Mouse (Mus musculus): Measurements from ENCODE around the gene Hmgb3. TPM values are rescaled to one million over a fixed set of nuclear protein-coding genes. Genes with fewer than 3 reads are reported as not detected.
"Not testable (repeated sequence)": the region's sequence is repeated elsewhere in the genome, so short reads cannot be mapped to it uniquely, and the experiment has no call there.

Gene Hmgb3
- polyA plus RNA-seq (2014; fragmentation: Nextera tagmentation; extraction: Ambion mirVana) = 341 and 358 TPM in 2 replicates

DNA sequence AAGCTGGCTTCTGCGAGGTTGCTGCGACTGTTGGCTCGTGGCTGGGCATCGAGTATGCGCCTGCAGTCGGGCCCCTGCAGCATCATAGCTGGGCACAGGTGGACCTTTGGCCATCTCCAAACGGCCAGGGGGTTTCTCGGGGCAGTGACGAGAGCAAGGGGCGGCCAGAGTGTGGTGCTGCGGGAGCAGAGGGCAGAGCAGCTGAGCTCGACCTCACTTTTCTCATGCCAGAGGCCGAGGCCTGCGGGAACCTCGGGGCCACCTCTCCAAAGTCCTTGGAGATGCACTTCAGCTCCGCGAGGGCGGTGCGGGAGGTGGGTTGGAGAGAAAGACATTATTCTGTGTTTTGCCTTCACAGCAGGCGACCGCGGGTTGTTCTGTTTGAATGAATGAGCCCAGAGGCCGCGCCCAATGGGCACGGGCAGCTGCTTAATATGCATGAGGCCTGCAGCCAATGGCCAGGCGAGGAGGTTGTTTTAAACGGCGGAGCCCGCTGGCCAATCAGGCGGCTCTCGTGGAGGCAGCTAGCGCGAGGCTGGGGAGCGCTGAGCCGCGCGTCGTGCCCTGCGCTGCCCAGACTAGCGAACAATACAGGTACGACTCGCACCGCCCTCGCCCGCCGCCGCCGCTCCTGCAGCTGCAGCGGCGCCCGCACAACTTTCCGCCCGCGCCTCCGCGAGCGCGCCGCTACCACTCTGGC is at the start of gene Hmgb3:
Hmgb3 (plus strand) TSS at position 504 of the 700 bp plus-strand sequence.
- DNase-seq (ENCODE audit: low spot score) (peak; percentile 95), ATAC-seq (peak; percentile 98)
- Histone ChIP-seq H3K36me3 (ENCODE audit: control insufficient read depth, insufficient read depth, low read length) (peaks cover 5% of the 10 kb centered on the region; the same call in 1 of the 2 replicates), H3K27me3 (replicated peaks; ENCODE audit: control insufficient read depth, insufficient read depth, low read length) (no peaks in the 10 kb centered on the region), H3K4me3 (ENCODE audit: low read depth, low read length) (peak within 1 kb of the TSS; percentile 69), H3K27ac (ENCODE audit: low read depth, low read length) (peak within 1 kb of the TSS; percentile 96), H3K9ac (ENCODE audit: low read length) (peak within 1 kb of the TSS; percentile 95), H3K4me1 (ENCODE audit: control insufficient read depth, insufficient read depth, low read length) (no peaks in the 10 kb centered on the region; the same call in 1 of the 2 replicates), H3K4me2 (ENCODE audit: low read length) (peak within 1 kb of the TSS; percentile 59), H3K9me3 (replicated peaks; ENCODE audit: control insufficient read depth, low read length) (no peaks in the 10 kb centered on the region)
- 26% methylated on average over 59 of the region's 59 CpGs for WGBS

DNA sequence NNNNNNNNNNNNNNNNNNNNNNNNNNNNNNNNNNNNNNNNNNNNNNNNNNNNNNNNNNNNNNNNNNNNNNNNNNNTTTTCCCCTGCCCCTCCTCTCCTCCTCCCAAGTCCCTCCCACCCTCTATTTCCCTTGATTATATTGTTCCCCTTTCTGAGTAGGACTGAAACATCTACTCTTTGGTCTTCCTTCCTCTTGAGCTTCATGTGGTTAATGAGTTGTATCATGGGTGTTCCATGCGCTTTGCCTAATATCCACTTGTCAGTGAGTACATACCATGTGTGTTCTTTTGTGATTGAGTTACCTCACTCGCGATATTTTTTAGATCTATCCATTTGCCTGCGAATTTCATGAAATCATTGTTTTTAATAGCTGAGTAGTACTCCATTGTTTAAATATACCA is 49.1 kb upstream of the Hmgb3 start:
- not testable (repeated sequence) for H3K36me3 ChIP-seq (ENCODE audit: control insufficient read depth, insufficient read depth, low read length); H3K4me2 ChIP-seq (ENCODE audit: low read length); H3K9me3 ChIP-seq (replicated peaks; ENCODE audit: control insufficient read depth, low read length); H3K27me3 ChIP-seq (replicated peaks; ENCODE audit: control insufficient read depth, insufficient read depth, low read length); H3K4me3 ChIP-seq (ENCODE audit: low read depth, low read length); H3K27ac ChIP-seq (ENCODE audit: low read depth, low read length); H3K4me1 ChIP-seq (ENCODE audit: control insufficient read depth, insufficient read depth, low read length); DNase-seq (ENCODE audit: low spot score); H3K9ac ChIP-seq (ENCODE audit: low read length); ATAC-seq
- 89% methylated on average over 4 of the region's 4 CpGs for WGBS

DNA sequence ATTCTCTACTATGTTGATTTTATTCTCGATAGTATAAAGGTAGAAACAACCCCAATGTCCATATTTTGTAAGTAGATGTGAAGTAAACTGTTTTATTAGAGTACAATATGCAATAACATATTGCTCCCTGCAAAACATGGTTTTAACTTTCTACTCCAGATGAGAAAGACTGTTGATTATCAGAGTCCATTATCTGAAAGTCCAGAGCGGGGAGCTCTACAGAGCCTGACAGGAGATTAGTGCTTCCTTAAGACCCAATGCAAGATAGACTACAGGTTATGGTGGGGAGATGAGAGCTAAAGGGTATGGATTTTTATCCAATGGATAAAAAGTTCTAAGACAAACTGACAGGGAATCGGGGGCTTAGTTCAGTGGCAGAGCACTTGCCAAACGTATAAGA is 36.5 kb upstream of the Hmgb3 start:
- Histone ChIP-seq H3K4me2 (ENCODE audit: low read length) (no peak overlapping the region), H3K27ac (ENCODE audit: low read depth, low read length) (no peak overlapping the region), H3K4me1 (ENCODE audit: control insufficient read depth, insufficient read depth, low read length) (no peaks in the 10 kb centered on the region), H3K9me3 (replicated peaks; ENCODE audit: control insufficient read depth, low read length) (no peaks in the 10 kb centered on the region), H3K27me3 (replicated peaks; ENCODE audit: control insufficient read depth, insufficient read depth, low read length) (no peaks in the 10 kb centered on the region), H3K4me3 (ENCODE audit: low read depth, low read length) (no peak overlapping the region), H3K36me3 (ENCODE audit: control insufficient read depth, insufficient read depth, low read length) (no peaks in the 10 kb centered on the region), H3K9ac (ENCODE audit: low read length) (no peak overlapping the region)
- 81% methylated on average over 4 of the region's 4 CpGs for WGBS
- DNase-seq (ENCODE audit: low spot score) (no peak), ATAC-seq (no peak)

DNA sequence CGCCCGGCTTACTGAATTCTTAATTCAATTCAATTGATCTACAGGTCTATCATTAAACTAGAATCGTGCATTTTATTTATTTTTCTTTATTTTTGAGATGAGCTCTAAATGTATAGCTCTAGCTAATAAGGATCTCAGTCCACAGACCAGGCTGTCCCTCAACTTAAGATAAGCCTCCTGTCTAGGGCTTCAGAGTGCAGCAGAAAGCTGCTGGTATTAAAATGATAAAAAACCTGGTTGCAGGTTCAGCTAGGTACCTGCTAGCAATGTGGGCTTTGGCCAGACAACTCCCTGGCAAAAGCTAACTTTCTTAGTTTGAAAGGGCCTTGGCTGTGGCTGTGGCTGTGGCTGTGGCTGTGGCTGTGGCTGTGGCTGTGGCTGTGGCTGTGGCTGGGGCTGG is 32.8 kb upstream of the Hmgb3 start:
- H3K9ac ChIP-seq (ENCODE audit: low read length) = no peak overlapping the region
- no peak overlapping the region for H3K4me2 ChIP-seq (ENCODE audit: low read length)
- H3K9me3 ChIP-seq (replicated peaks; ENCODE audit: control insufficient read depth, low read length) = no peaks in the 10 kb centered on the region
- no peak for ATAC-seq
- H3K4me3 ChIP-seq (ENCODE audit: low read depth, low read length) = no peak overlapping the region
- 90% methylated on average over 3 of the region's 3 CpGs for WGBS
- H3K4me1 ChIP-seq (ENCODE audit: control insufficient read depth, insufficient read depth, low read length) = no peaks in the 10 kb centered on the region
- H3K27ac ChIP-seq (ENCODE audit: low read depth, low read length) = no peak overlapping the region
- no peaks in the 10 kb centered on the region for H3K36me3 ChIP-seq (ENCODE audit: control insufficient read depth, insufficient read depth, low read length)
- no peaks in the 10 kb centered on the region for H3K27me3 ChIP-seq (replicated peaks; ENCODE audit: control insufficient read depth, insufficient read depth, low read length)
- DNase-seq (ENCODE audit: low spot score) = no peak

DNA sequence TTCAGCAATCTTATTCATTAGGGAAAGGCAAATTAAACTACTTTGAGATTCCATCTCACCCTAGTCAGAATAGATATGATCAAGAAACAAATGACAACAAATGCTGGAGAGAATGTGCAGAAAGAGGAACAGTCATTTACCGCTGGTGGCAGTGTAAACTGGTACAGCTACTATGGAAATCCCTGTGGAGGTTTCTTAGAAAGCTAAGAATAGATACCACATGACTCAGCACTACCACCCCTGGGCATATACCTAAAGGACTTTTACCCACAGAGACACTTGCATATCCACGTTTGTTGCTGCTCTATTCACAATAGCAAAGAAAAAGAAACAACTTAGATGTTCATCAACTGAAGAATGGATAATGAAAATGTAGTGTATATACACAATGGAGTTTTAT is 31.4 kb upstream of the Hmgb3 start:
- no peak for DNase-seq (ENCODE audit: low spot score)
- Histone ChIP-seq H3K4me1 (ENCODE audit: control insufficient read depth, insufficient read depth, low read length) (no peaks in the 10 kb centered on the region), H3K4me3 (ENCODE audit: low read depth, low read length) (no peak overlapping the region), H3K4me2 (ENCODE audit: low read length) (no peak overlapping the region), H3K27ac (ENCODE audit: low read depth, low read length) (no peak overlapping the region), H3K36me3 (ENCODE audit: control insufficient read depth, insufficient read depth, low read length) (no peaks in the 10 kb centered on the region), H3K9ac (ENCODE audit: low read length) (no peak overlapping the region), H3K9me3 (replicated peaks; ENCODE audit: control insufficient read depth, low read length) (no peaks in the 10 kb centered on the region), H3K27me3 (replicated peaks; ENCODE audit: control insufficient read depth, insufficient read depth, low read length) (no peaks in the 10 kb centered on the region)
- 68% methylated on average over 2 of the region's 2 CpGs for WGBS
- no peak for ATAC-seq

DNA sequence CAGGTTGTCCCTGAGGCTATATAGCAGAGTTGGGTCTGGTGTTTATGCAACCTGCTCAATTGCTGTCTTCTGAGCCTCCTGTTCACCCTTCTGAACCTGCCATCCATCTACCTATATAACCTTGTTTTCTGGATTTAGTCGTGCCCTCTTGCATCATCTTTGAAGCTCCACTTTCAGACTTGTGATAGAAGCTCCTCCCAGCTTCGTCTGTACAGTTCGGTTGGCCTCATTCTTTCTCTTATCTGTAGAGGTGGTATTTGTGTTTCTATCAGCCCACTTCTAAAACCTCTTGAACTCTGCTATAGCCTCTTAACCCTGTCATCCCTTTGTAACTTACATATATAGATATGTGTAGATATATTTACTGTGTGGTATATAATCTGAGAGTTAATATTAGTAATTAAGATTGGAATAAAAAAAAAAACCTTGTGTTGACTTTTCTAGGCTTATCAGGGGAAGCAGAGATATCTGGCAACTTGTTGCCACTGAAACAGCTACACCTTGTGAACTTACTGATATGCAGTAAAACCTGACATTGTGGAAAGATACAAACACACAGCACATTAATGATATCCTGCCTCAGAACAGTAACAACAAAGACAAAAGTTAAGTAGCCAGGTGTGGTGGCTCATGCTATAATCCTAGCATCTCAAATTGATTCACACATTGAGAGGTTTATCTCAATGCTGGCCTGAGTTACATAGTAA is 30.0 kb upstream of the Hmgb3 start:
- no peak for DNase-seq (ENCODE audit: low spot score)
- Histone ChIP-seq H3K4me1 (ENCODE audit: control insufficient read depth, insufficient read depth, low read length) (no peaks in the 10 kb centered on the region), H3K27ac (ENCODE audit: low read depth, low read length) (no peak overlapping the region), H3K27me3 (replicated peaks; ENCODE audit: control insufficient read depth, insufficient read depth, low read length) (no peaks in the 10 kb centered on the region), H3K4me2 (ENCODE audit: low read length) (no peak overlapping the region), H3K36me3 (ENCODE audit: control insufficient read depth, insufficient read depth, low read length) (no peaks in the 10 kb centered on the region), H3K9me3 (replicated peaks; ENCODE audit: control insufficient read depth, low read length) (no peaks in the 10 kb centered on the region), H3K4me3 (ENCODE audit: low read depth, low read length) (no peak overlapping the region), H3K9ac (ENCODE audit: low read length) (no peak overlapping the region)
- ATAC-seq = no peak
- WGBS = 78% methylated on average over 3 of the region's 3 CpGs

DNA sequence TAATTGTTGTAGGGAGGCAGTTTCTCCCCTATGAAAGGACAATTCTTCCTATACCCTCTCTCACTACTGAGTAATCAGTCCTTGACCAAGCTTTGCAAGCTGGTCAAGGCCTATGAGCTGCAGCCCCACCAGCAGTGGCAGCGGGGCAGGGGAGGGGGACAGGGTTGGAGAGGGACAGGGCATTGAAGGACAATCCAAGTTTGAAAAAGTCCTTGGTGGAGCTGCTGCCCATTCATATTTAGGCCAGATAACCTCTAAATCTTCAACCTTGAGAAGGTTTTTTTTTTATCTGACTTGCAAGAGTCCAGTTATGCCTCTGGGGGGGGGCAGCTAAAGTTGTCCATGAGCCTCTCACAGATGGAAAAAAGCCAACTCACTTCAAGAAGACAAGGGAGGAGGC is 28.3 kb upstream of the Hmgb3 start:
- 64% methylated on average over 1 of the region's 1 CpGs for WGBS

DNA sequence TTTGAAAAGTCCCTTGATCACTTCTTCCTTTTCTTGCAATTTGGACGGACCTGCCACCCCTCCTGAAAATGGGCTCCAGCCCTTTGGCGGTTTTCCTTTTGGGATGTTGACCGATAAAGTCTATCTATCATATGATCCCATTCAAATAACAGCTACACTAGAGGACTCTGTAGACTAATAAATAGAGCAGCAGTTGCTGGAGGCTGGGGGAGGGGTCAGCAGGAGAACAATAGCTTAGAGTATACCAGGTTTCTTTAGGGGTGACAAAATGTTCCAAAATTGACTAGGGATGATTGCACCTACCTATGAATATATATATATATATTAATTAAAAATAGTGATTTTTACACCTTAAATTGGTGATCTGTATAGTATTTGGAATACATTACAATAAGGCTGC is 27.6 kb upstream of the Hmgb3 start:
- no peak overlapping the region for H3K9ac ChIP-seq (ENCODE audit: low read length)
- DNase-seq (ENCODE audit: low spot score) = no peak
- no peaks in the 10 kb centered on the region for H3K36me3 ChIP-seq (ENCODE audit: control insufficient read depth, insufficient read depth, low read length)
- no peaks in the 10 kb centered on the region for H3K9me3 ChIP-seq (replicated peaks; ENCODE audit: control insufficient read depth, low read length)
- no peak overlapping the region for H3K4me2 ChIP-seq (ENCODE audit: low read length)
- H3K27me3 ChIP-seq (replicated peaks; ENCODE audit: control insufficient read depth, insufficient read depth, low read length) = no peaks in the 10 kb centered on the region
- H3K4me1 ChIP-seq (ENCODE audit: control insufficient read depth, insufficient read depth, low read length) = no peaks in the 10 kb centered on the region
- no peak overlapping the region for H3K4me3 ChIP-seq (ENCODE audit: low read depth, low read length)
- 69% methylated on average over 3 of the region's 3 CpGs for WGBS
- ATAC-seq = peak; percentile 36; the same call in 1 of the 2 replicates
- H3K27ac ChIP-seq (ENCODE audit: low read depth, low read length) = no peak overlapping the region

More for the DNA sequence above, 28.3 kb upstream of the Hmgb3 start:
- no peaks in the 10 kb centered on the region for H3K4me1 ChIP-seq (ENCODE audit: control insufficient read depth, insufficient read depth, low read length)
- no peak overlapping the region for H3K27ac ChIP-seq (ENCODE audit: low read depth, low read length)
- no peak overlapping the region for H3K4me3 ChIP-seq (ENCODE audit: low read depth, low read length)
- no peaks in the 10 kb centered on the region for H3K9me3 ChIP-seq (replicated peaks; ENCODE audit: control insufficient read depth, low read length)
- H3K27me3 ChIP-seq (replicated peaks; ENCODE audit: control insufficient read depth, insufficient read depth, low read length) = no peaks in the 10 kb centered on the region
- H3K9ac ChIP-seq (ENCODE audit: low read length) = no peak overlapping the region
- DNase-seq (ENCODE audit: low spot score) (no peak), ATAC-seq (no peak)
- no peak overlapping the region for H3K4me2 ChIP-seq (ENCODE audit: low read length)
- H3K36me3 ChIP-seq (ENCODE audit: control insufficient read depth, insufficient read depth, low read length) = no peaks in the 10 kb centered on the region

DNA sequence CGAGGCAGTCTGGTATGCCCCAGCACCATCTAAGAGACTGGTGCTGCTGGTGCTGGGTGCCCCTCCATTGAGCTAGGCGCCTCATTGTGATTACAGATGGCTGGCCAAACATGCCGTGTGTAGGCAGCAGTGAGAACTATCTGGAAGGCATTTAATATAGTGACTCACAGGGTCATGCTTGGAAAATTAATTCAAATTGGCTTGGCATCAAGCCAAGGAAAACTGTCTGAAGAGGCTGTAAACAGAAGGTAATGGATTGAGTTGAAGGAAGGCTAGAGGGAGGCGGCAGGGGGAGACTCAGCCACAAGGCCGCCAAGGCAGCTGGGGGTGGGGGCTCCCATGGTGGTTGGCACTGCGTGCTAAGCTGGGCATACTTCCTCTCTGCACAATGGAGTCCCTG is 27.1 kb upstream of the Hmgb3 start:
- Histone ChIP-seq H3K9ac (ENCODE audit: low read length) (no peak overlapping the region), H3K36me3 (ENCODE audit: control insufficient read depth, insufficient read depth, low read length) (no peaks in the 10 kb centered on the region), H3K27me3 (replicated peaks; ENCODE audit: control insufficient read depth, insufficient read depth, low read length) (no peaks in the 10 kb centered on the region), H3K9me3 (replicated peaks; ENCODE audit: control insufficient read depth, low read length) (no peaks in the 10 kb centered on the region), H3K27ac (ENCODE audit: low read depth, low read length) (no peak overlapping the region), H3K4me3 (ENCODE audit: low read depth, low read length) (no peak overlapping the region), H3K4me2 (ENCODE audit: low read length) (no peak overlapping the region), H3K4me1 (ENCODE audit: control insufficient read depth, insufficient read depth, low read length) (no peaks in the 10 kb centered on the region)
- DNase-seq (ENCODE audit: low spot score) (peak; percentile 69), ATAC-seq (peak; percentile 96)
- 43% methylated on average over 6 of the region's 6 CpGs for WGBS
